Mouse (Mus musculus): ENCODE data around the gene Ift20.

Gene Ift20

GRCm38 (mm10) chr11:78536080-78536689, at the start of gene Ift20, which contains the start of gene Tnfaip1:
Ift20 (plus strand) TSS chr11:78536361.
Tnfaip1 (minus strand) TSS chr11:78536332.
- peak; percentile 98 for DNase-seq

GRCm38 (mm10) chr11:78488168-78488567, 48.0 kb upstream of the Ift20 start:
- peak; percentile 59 for DNase-seq

DNA sequence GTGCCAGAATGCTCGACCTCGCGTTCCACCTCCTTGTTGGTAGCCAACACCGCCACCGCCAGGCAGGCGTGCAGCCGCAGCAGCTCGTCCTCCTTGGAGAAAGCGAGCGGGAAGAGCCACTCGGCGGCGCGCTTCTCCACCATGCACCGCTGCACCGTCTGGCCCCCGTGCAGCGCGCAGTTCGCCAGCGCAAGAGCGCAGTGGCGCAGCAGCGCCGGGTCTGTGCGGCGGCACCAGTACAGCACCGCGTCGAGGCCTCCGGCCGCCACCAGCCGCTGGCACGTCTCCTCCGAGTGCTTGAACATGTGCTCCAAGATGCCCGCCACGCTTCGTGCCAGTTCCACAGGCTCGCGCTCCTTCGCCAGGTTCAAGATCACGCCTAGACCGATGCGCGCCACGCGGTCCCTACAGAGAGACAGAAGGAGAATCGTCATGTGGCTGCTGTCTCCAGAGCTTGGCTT, 45.4 kb upstream of the Ift20 start:
- peak; percentile 53 for DNase-seq

GRCm38 (mm10) chr11:78495904-78496303, 40.3 kb upstream of the Ift20 start:
- DNase-seq, result peak; percentile 52

GRCm38 (mm10) chr11:78497071-78497541, 39.1 kb upstream of the Ift20 start:
- DNase-seq, result no peak

- DNase-seq, result peak; percentile 95
Measured at GRCm38 (mm10) chr11:78497544-78498522, 38.3 kb upstream of the Ift20 start, which contains the start of gene Sarm1. Sarm1 (minus strand) TSS chr11:78497754.

DNA sequence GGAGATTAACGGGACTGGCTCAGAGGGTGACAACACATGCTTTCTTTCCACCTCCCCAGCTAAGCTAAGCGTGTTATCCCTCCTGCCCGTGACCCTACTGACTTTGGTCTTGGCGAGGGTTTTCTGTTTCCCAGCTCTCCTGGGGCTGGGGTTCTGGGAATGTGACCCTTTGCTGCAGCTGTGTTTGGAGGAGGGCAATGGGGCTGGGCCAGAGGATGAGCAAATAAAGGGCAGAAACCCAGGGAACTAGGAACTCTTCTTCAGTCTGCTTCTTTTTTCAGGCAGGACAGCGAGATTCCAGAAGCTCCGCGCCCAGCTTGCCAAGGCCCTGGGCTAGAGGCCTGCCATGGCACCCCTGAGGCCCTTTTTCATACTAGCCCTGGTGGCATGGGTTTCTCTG, 37.2 kb upstream of the Ift20 start, which contains the start of gene Vtn:
Gene Vtn, plus strand, starts transcription at position 88 of the 400 bp plus-strand sequence.
- peak; percentile 38 for DNase-seq

DNA sequence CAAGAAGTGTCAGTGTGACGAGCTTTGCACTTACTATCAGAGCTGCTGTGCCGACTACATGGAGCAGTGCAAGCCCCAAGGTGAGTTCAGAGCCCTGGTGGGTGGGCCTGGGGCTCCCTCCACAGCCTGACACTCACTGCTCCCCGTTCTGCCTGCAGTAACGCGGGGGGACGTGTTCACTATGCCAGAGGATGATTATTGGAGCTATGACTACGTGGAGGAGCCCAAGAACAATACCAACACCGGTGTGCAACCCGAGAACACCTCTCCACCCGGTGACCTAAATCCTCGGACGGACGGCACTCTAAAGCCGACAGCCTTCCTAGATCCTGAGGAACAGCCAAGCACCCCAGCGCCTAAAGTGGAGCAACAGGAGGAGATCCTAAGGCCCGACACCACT, 36.6 kb upstream of the Ift20 start:
- DNase-seq, result no peak

DNA sequence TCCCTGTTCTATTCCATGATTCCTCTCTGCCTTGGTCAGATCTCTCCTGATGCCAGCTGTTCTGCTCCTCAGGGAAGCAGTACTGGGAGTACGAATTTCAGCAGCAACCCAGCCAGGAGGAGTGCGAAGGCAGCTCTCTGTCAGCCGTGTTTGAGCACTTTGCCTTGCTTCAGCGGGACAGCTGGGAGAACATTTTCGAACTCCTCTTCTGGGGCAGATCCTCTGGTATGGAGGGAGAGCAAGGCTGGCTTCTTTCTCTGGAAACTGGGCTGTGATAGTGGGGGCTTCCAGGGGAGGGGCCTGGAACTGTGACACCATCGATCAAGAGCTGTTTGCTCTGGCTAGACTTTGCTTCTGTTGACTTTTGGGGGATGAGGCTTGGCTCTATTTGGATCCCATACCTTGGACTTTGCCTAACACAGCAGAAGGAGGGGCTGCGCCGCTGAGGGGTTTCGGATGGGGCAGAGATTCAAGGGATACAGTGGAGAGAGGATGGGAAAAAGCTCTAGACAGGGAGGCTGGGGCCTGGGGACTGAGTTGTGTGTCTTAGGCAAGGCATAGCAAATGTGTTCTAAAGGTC, 35.4 kb upstream of the Ift20 start:
- peak; percentile 35 for DNase-seq

- no peak for DNase-seq
Measured at GRCm38 (mm10) chr11:78501529-78501928, 34.6 kb upstream of the Ift20 start.

GRCm38 (mm10) chr11:78502909-78503650, 33.1 kb upstream of the Ift20 start, which contains the start of gene Sebox:
Sebox (plus strand) TSS chr11:78503447.
- no peak for DNase-seq

DNA sequence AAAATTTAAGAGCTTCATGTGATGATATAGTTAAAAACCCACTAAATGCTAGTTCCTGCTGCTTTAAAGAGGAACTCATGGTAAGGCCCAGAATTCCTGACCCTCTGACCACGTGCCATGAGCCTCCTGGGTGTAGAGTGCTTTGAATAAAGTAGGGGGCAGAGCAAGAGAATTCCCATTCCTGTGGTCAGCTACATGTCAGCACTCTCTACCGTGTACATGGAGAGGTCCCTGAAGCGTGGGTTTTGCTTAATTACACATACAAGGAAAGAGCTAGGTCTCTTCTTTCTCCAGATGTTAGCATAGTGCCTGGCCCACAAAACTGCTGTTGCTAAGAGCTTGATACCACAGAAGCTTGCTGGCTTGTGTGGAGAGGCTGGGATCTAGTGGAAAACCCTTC, 30.7 kb upstream of the Ift20 start:
- no peak for DNase-seq

DNA sequence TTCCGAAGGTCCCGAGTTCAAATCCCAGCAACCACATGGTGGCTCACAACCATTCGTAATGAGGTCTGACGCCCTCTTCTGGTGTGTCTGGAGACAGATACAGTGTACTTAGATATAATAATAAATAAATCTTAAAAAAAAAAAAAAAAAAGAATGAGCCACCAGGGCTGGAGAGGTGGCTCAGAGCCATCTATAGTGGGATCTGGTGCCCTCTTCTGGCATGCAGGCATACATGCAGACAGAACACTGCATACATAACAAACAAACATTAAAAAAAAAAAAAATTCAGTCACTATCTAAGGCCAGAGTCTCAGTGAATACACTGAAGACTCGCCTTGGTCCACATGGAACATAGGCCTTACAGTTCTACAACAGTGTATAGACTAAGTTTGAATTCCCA, 27.0 kb upstream of the Ift20 start:
- DNase-seq, result no peak

DNA sequence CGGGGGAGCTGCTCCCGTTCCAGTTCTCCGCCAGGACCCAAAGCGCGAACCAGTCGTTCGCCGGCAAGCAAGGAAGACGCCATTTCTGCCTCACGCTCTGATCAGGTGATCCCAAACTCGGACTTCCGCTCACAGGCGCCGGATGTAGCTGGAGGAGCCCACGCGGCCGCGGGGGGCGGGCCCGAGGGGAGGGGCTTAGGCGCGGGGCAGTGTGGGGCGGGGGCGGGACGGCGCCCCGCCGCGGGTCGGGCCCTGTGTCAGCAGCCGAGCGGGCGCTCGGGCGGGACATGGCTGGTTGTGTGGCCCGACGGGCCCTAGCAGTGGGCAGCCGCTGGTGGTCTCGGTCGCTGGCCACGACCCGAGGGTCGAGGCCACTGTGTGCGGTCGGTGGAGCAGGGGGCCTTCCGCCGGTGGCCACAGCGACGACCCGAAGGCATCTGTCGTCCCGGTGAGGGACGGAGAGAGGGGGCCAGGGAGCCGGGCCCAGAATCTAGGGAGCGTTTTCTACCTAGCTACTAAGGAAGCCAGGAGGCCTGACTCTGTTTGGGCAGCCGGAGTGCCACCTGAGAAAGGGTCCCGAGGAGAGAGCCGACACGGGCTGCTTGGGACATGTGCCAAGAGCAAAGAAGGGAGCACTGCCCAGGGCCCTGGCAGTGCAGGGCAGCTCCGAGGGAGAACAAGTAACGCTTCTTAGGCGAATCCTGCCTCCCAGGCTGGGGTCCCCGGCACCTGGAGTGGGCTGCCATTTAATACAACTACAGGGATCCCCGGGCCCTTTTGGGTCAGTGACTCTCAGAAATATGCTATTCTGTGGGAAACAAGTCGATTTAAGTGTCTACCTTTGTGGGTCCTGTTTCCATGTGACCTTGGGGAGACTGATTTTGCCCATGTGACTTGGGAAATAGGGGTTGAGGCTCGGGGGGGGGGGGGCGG, 23.9 kb upstream of the Ift20 start, which contains the start of the genes Tmem199 and Poldip2:
Gene Tmem199, minus strand, starts transcription at position 148 of the 933 bp plus-strand sequence.
Gene Poldip2, plus strand, starts transcription at position 169 of the 933 bp plus-strand sequence.
- DNase-seq, result peak; percentile 92

GRCm38 (mm10) chr11:78513106-78513790, 22.9 kb upstream of the Ift20 start:
- DNase-seq, result no peak

- peak; percentile 39 for DNase-seq
Measured at GRCm38 (mm10) chr11:78515549-78516325, 20.4 kb upstream of the Ift20 start.

DNA sequence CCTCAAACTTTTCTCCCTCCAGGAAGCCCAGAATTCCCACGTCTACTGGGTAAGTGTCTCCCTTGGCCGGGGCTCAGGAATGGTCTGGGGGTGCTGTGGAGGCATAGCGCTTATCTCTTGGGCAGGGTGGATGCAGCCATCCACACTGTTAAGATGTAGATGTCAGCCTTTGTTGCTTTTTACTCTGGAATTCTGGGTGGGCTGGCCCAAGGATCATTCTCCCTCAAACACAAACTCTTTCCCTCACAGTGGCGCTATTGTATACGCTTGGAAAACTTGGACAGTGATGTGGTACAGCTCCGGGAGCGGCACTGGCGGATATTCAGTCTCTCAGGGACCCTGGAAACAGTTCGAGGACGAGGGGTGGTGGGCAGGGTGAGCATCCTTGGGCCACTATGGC, 17.2 kb upstream of the Ift20 start:
- no peak for DNase-seq

DNA sequence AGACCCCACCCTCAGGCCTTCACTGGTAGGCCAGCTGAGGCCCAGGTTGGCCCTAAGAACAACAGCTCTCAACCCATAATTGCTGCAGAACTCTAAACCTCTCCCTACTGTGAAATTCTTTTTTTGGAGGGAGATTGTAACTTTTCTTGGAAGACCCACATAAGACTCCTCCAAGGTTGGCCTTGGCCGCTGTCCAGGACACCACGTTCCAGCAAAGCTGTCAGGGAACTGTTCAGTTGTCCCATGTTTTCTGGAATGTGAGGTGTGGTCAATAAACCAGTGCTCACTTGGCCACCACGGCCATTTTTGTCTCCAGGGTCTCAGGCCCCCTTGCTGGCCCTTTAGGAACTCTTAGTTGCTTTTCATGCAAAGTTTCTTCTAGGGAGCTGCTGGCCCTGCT, 14.3 kb upstream of the Ift20 start:
- no peak for DNase-seq

GRCm38 (mm10) chr11:78522481-78522997, 13.6 kb upstream of the Ift20 start:
- no peak for DNase-seq
